Mouse (Mus musculus): ENCODE data around the gene Abhd2. TPM values are rescaled to one million over a fixed set of nuclear protein-coding genes. Genes with fewer than 3 reads are reported as not detected.
"Not testable (repeated sequence)": the region's sequence is repeated elsewhere in the genome, so short reads cannot be mapped to it uniquely, and the experiment has no call there.

Gene Abhd2
- polyA plus RNA-seq, 1 experiment, result 34.0 TPM

DNA sequence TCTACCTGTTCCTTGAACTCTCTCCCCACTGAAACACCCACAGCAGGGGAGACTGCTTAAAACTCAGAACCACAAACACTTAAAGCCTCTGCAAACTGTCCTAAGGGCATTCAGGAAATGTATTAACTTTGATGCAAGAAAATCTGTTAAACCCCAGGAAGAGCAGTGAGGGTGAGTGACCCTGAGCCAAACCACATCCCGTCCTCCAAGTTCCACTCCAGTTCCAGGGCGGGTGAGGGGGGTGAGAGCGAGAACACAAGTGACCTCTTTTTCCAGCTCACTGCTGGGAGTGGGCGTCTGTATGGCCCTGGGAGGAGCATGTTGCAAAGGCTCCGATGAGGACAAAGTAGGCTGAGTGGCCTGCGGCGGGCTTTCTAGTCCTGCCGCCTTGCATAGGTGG is 10.5 kb upstream of the Abhd2 start:
- no peak for DNase-seq (ENCODE audit: low read depth, low spot score)
- 78% methylated on average over 8 of the region's 8 CpGs for WGBS

DNA sequence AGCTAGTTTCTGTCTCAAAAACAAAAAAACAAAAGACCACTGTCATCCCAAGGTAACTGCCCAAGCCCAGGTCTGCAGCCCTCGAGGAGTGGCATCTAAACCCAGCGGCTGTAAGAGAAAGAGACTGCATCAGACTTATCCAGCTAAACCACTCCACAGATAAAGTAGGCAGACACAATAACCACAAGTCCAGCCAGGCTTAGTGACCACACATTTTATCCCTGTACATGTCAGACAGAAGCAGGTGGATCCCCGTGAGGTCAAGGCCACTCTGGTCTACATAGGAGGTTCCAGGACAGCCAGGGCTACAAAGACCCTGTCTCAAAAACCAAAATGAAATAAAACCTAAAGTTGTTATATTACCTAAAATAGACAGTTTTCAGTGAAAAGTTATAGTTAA is 9.2 kb upstream of the Abhd2 start:
- 93% methylated on average over 3 of the region's 3 CpGs for WGBS
- no peak for DNase-seq (ENCODE audit: low read depth, low spot score)

DNA sequence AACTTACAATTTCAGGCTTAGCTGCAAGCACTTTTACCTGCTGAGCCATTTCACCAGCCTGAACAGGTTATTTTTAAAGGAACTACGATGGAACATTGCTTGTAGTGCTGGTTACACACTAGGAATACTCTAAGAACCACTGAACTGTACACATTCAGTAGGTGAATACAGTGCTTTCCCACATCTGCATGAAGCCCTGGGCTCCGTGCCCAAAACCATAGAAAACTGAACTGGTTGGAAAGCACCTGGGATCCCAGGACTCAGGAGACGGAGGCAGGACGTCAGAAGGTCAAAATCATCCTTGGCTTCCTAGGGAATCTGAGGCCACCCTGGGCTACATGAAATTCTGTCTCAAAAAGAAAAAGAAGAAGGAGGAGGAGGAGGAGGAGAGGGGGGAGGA is 6.8 kb upstream of the Abhd2 start:
- no peak for DNase-seq (ENCODE audit: low read depth, low spot score)

DNA sequence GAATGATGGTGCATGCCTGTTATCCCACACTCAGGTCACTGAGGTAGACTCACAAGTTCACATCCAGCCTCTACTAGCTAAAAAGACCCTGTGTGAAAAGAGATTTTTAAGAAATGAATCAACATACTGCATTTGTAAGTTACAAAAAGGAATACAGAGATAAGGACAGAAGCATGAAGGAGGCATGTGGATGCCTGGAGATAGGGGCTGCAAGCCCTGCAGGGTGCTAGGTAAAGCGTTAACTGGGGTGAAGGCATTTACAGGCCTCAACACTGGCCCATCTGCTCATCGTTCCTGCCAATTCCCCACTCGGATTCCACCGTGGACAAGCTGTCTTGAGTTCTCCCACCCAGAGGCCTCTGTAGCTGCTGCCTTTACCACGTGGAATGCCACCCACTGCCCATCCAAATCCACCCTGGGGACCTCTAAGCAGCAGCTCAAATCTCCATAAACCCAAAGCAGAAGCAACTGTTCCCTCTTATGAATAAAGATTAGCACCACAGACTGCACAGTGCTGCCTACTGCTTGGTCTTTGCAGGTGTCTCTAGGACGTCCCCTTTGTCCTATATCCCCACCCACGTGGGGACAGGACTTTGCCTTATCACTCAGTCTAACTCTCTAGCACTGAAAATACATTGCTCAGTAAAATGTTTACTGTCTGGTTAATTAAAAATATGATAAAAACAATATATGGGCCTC is 5.2 kb upstream of the Abhd2 start:
- 31% methylated on average over 7 of the region's 7 CpGs for WGBS

More for the DNA sequence above, 6.8 kb upstream of the Abhd2 start:
- 23% methylated on average over 4 of the region's 4 CpGs for WGBS

DNA sequence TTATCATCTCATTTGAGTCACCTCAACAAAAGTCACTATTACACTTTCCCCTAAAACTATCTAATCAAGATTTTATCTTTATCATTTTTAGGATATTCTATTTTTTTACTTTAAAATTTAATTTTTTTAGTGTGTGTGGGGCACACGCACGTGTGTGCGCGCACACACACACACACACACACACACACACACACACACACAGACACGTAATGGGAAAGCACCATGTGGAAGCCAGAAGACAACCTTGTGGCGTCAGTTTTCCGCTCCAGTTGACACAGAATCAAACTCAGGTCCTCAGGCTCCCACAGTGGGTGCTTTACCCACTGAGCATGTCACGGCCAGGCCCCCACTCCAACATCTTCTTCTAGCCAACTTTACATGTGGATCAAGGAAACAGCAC is 4.1 kb upstream of the Abhd2 start:
- 90% methylated on average over 8 of the region's 8 CpGs for WGBS
- DNase-seq (ENCODE audit: low read depth, low spot score), result no peak

More for the DNA sequence above, 5.2 kb upstream of the Abhd2 start:
- no peak for DNase-seq (ENCODE audit: low read depth, low spot score)

DNA sequence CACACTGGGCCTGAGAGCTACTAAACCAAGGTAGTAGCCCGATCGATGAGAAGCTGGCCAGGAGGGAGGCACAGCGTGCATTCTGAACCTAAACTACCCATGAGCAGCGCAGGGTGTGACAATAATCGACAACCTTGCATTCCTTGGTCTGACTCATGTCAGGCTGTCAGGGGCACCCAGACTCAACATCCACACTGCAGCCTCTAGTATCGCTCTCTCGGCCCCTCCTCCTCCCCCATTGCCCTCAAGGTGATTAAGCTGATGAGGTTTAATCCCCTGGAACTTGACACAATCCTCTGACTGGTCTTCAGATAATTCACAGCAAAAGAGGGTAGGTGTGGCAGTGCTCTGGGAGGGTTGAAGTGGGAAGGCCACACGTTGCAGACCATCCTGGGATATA is 3.6 kb upstream of the Abhd2 start:
- DNase-seq (ENCODE audit: low read depth, low spot score), result no peak
- 38% methylated on average over 8 of the region's 8 CpGs for WGBS

DNA sequence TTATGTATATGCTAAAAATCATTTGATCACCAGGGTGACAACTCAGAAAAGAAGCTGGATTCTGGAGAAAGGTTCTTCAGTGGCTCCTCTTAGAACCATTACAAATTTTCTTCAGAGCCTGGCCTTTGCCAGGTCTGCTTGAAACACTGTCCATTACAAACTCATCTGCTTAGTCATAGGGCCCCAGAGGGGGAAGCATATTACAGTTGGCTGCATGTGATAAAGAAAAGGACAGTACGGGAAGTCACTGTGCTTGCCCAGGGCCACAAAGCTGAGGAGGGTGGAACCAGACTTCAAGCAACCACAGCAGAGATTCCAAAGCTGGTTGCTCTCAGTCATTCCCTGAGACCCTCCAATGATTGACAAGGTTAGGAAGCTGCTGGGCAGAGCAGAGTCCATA is 3.1 kb upstream of the Abhd2 start:
- DNase-seq (ENCODE audit: low read depth, low spot score), result no peak
- WGBS, result 37% methylated on average over 1 of the region's 1 CpGs

DNA sequence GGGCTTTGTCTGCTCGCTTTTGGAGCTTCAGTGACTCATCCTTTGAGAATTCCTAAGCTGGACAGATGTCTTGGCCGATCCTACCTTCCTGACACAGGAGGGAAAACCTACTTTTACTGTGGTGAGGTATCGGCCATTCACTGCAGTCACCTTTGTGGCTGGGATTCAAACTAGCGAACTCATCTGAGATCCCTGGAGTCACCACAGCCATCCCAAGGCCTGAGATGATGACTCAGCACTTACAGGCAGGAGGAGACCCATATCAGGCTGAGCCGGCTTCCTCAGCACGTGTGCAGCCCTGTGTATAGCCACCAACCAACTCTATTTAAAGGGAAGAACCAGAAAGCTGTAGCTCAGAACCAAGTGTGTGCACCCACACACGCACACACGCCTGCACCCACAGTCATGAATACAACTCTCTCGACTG is 2.0 kb upstream of the Abhd2 start:
- 58% methylated on average over 9 of the region's 9 CpGs for WGBS
- no peak for DNase-seq (ENCODE audit: low read depth, low spot score)

DNA sequence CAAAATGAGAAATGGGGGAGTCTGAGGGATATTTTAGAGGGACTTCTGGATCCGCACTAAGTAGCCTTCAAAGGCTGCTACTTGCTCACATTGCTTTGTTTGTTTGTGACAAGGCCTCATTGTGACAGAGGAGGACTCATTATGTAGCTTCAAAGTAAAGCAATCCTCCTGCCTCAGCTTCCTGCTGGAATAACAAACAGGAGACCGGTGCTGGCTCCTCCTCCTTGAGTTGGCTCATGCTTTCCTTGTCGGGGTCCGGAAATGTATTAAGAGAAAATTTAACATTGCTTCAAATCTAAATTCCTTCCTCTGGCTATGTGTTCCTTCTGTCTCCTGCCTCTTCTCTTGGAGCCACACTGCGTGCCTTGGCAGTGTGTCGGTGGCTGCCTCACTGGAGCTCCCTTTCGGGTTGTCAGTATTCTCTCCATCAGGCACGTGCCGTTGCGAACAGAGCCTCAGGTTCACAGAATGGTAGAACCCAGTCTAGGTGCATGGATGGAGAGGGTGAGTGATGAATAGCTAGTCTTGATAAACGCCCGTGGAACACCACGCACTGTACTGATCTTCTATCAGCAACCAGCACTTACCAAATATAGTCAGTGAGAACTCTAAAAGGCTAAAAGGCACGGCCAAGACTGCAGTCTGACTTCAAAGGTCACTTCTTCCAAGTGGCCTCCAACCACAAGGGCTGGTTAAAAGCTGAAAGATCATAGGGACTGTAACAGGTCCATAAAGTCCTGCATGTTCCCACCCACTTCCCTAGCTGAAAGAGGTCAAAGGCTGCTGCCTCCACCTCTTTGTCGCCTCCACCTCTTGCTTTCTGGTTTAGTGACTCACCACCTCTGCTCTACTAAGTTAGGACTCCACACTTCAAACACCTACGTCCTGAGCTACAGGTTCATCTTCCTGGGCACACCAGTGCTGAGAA is 874 bp upstream of the Abhd2 start:
- peak; percentile 75 for DNase-seq (ENCODE audit: low read depth, low spot score)
- WGBS, result 52% methylated on average over 16 of the region's 16 CpGs

DNA sequence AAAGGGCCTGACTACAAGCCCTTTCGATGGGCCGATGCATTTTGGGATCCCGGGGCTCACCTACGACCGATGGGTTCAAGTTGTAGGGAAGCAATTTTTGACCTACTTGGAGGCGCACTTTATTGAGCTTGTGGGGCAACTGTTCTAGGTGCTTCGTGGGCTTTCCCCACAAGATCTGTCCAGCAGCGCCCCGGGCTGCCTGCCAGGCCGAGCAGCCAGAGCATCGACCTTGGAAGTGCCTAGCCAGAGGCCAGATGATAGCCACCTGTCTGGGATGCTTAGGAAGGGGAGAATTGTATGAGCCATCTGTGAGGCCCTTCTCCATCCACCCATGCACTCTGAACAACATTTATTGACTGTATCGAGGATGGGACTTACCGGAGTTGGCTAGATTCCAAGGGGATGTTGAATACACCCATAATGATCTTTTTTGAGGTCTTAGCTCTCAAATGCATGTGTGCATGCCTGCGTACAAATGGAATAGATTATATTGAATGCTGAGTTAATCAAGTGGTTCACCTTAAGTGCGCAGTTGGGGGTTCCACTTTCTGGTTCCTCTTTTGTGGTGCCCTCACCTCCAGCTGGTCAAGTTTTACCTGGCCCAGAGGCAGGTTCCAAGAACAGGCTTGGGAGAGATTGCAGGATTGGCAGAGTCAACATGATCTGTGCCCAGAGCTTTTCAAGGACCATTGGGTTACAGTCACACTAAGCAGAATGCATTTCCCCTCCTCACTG is 906 bp downstream of the Abhd2 start:
- 2% methylated on average over 15 of the region's 15 CpGs for WGBS
- DNase-seq (ENCODE audit: low read depth, low spot score), result no peak

DNA sequence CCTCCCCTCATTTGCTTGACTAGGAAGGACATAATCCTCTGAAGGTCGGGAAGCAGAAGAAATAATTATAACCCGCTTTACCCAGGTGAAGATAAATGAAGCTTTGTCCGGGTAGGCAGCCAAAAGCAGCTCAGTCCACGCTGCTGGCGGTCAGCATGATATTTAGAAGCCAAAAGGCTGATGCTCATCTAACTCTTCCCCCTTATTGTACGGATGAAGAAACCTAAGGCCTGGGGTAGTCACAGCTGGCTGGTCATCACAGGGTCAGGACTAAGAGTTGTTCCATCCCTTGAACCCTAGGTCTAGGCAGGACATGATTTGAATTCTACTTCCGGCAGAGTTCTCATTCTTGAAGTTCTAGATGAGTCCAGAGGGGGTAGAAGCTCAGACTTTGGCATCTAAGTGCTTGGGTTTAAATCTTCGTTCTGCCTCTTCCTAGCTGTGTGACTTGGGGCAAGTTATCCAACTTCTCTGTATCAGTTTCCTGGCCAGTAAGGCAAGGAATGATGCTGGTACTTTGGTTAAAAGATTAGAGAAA is 1.5 kb downstream of the Abhd2 start:
- no peak for DNase-seq (ENCODE audit: low read depth, low spot score)
- WGBS, result 22% methylated on average over 8 of the region's 8 CpGs

DNA sequence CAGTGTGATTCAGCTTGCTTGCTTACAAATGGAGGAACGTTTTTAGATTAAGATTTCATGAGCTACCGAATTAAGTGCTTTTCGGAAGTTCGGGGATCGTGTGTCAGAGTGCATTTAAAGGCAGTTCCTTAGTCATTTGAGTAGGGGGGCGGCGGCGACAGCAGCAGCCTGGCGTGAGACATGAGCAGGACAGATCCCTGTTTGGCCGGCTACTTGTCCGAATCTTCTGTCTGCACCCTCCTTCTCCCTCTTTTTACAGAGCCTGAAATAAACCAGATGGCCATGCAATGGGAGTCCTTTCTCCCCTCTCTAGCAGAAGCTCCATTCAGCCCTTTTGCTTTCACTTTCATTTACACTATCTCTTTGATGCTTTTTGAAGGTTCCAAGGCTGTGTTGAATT is 2.3 kb downstream of the Abhd2 start:
- DNase-seq (ENCODE audit: low read depth, low spot score), result no peak
- WGBS, result 11% methylated on average over 11 of the region's 11 CpGs

DNA sequence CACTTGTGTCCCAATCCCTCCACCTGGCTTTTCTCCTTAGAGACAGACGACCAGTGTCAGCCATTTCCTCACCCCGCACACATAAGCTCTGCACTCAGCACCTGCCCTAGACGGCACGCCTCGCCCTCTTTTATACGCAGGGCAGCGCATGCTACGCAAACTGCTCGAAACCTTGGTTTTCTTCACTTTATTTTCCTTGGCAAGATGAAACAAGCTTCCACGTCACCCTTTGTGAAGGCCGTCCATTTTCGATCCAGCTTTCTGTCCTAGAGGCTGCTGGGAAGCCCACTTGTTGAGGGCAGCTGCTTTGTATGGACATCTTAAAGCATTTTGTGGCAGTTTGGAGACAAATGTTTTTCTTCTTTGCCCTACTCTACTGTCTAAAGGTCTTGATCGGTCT is 5.4 kb downstream of the Abhd2 start:
- no peak for DNase-seq (ENCODE audit: low read depth, low spot score)
- 45% methylated on average over 13 of the region's 13 CpGs for WGBS

DNA sequence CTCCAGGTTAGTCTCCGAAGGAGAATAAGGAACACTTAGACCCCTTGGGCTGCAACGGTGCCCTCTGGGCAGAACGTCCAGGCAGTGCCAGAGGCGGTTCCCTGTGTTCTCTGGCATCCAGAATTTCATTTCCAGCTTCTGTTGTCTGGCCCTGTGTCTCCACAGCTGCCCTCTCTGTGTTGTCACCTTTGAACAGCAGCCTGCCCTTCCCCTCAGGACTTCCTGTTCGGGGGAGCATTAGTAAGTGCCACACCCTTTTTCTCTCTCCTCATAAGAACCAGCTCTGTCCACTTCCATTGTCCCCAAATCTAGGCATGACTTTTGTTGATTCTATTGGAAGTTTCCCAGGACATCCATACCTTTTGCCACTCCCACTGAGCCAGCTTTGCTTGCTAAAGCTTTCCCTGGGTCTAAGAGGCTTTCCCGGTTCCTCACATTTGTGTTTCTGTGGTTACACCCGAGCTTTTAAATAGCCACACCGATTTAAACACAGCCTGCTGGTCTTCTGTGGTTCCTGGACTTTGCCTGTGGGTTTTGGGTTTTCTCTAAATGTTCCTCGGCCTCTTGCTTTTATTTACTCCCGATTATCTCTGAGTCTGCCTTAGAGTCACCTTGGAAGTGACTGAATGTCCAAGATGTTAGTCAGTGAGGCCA is 6.5 kb downstream of the Abhd2 start:
- WGBS, result 14% methylated on average over 10 of the region's 10 CpGs
- no peak for DNase-seq (ENCODE audit: low read depth, low spot score)

DNA sequence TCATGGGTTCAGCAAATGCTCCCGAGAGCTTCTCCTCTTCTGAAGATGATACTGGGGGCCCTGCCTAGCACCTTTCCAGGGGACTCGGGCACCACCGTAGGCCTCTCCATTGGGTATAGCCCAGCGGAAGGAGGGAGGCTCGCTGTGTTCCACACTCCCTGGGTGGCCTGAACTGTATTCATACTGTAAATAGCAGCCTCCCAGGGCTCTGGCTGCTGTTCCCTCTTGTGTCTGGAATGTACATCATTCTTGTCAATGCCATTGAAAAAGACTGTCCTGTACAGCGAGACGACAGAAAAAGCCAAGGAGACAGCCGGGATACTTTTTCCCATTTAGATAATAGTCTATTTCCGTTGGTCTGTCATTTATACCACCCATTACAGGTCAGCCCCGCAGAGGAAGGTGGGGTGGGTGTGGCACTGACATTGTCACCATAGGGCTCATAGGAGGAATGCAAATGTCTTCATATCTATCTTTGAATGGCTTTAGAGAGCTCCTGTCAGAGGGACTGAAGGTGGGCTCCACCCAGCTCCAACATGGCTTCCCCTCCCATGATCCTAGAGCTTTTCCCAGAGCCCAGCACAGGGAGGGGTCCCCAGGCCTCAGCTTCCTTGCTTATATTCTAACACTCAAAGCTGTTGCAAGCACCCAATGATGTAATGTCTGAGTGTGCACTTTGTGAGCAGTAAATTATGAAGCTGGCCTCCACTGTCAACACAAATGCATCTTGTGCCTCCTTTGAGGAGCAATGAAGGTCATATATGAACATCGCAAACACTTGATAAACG is 10.1 kb downstream of the Abhd2 start:
- 62% methylated on average over 12 of the region's 12 CpGs for WGBS
- no peak for DNase-seq (ENCODE audit: low read depth, low spot score)

DNA sequence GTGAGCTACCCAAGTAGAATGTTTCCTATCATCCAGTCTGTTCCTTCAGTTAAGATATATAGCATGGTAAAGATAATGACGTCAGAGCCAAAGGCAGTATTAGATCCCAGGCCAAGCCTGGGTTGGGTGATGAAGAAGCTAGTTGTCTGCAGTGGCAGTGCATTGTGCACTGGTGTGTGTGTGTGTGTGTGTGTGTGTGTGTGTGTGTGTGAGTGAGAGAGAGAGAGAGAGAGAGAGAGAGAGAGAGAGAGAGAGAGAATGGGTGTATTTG is 10.6 kb downstream of the Abhd2 start:
- DNase-seq (ENCODE audit: low read depth, low spot score), result not testable (repeated sequence)
- WGBS, result 33% methylated on average over 1 of the region's 1 CpGs

DNA sequence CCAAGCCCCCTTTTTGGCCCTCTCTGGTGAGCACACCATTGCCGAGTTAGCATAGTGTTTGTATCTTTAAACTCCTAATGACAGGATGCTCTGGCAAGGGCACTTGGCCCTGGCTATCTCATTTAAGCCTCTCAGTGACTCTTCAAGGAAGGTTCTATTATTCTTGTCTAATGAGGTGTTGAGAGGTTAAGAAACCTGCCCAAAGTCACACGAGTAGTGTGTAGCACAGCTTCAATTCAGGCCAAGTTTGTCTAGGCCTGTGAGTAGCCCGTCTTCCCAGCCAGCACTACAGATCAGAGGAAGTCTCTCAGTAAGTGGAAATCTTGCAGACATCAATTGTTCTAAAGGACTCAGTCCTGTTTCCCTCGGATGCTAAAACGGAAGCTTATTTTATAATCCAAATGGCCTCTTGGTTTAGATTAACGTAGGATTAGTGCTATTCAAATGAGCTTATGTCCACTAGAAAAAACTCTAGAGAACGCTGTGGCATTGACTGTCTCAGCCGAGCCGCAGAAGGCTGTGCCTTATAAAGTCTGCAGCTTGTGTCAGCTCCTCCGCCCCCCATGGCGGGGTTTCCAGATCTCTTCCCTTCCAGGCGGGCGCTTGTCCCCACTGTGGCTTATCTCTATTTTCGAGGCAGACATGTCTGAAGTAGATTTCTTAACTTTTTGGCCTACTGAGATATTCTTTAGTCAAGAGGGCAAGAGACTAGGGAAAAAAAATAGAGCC is 11.3 kb downstream of the Abhd2 start:
- 70% methylated on average over 14 of the region's 14 CpGs for WGBS
- DNase-seq (ENCODE audit: low read depth, low spot score), result no peak

DNA sequence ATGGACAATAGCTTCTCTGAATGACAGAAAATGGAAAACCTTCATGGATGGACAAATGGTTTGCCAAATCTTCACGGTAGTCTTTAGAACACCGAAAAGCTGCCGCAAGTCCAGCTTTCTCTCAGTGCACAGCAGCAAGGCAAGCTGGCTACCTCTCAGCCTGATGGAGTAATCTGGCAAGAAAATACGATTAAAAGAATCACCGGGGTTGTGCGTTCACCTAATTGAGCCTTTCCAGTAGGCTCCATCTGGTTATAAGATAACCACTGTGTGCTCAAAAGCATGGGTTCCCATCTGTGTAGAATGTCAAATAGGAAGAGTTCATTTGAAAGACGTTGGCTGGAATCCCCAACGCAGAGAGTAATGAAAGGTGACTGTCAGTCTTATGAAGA is 11.9 kb downstream of the Abhd2 start:
- DNase-seq (ENCODE audit: low read depth, low spot score), result no peak
- 89% methylated on average over 8 of the region's 8 CpGs for WGBS

All from large intestine, adult 2 months (tissue).